Mouse (Mus musculus) T-cell, adult 66 days (primary cell): ENCODE results near the gene Foxo3. TPM values are rescaled to one million over a fixed set of nuclear protein-coding genes. Genes with fewer than 3 reads are reported as not detected.

ENCODE experiments used
- total RNA-seq, 2 experiments: library from RNA; stranded (reverse); gene quantifications; 3 replicates in 1 of 2; 4 replicates in 1 of 2; pipeline ENCODE4 v1.2.4; 2023

Foxo3 gene
- total RNA-seq, result 10 to 100 TPM; 69.8 to 73.4 TPM

DNA sequence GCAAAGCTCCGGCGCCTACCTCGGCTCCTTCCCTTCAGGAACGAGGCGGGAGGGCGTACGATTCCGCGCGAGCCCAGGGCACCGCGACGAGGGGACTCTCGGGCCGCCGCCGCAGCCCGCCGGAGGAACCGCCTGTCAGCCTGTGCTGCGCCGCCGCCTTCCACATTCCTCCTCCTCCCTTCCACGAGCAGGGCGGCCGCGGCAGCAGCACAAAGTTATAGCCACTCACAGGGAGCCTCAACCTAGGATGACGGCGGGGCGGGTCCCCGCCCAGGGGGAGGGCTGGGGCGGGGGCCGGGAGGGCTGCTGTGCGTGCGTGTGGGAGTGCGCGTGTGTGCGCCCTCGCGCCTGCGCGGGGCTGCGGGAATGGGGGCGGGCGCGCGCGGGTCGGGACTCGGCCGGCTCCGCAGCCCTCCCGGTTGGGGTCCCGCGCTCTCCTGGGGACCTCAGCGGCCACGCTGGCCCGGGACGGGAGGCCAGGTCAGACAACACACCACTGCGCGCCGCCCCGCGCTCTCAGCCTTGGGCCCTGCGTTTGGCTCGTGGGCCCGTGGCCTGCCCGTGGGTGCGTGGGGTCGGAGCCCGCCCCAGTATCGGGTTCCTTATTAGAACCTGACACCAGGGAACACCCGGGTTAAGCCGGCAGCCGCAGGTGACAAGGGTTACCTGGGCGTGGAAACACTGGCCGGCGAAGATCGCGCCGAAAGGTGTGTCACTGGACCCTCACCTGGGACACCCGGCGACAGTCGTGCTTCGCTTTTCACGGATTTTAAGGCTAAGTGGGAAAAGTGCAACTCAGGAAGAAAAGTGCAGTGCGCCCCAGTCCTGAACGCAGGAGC is at the start of gene Foxo3:
Gene Foxo3 (minus strand): TSS at position 249 of the 839 bp plus-strand sequence.

Other genes with a start within 250 kb of the Foxo3 start
- 1 to 10 TPM; 6.5 to 6.9 TPM for gene Afg1l, start 201.8 kb upstream of the Foxo3 start, total RNA-seq
- gene Snx3, start 225.3 kb upstream of the Foxo3 start, total RNA-seq, result 100 to 1,000 TPM in 1 of 2 experiments, 10 to 100 TPM in 1; 89.3 to 113 TPM